Mouse (Mus musculus) thymus, adult 2 months (tissue): ENCODE data around the gene Thada. TPM values are rescaled to one million over a fixed set of nuclear protein-coding genes. Genes with fewer than 3 reads are reported as not detected.
"Not testable (repeated sequence)": the region's sequence is repeated elsewhere in the genome, so short reads cannot be mapped to it uniquely, and the experiment has no call there.

ENCODE experiments used
- DNase-seq: peaks from one replicate; pipeline ENCODE4 v3.0.0; 2021
- H3K27ac ChIP-seq: fragments of 200-500 bp; 2 replicates; pipeline ENCODE4 v1.5.1; 2012; ENCODE audit warnings: low read length, control low read depth; ENCODE audit not compliant: control insufficient read depth, insufficient read depth
- H3K27me3 ChIP-seq: fragments of 200-500 bp; 2 replicates; pipeline ENCODE4 v1.6.1; 2012; ENCODE audit warnings: mild to moderate bottlenecking, low read length, moderate library complexity, mixed read lengths; ENCODE audit not compliant: control insufficient read depth, insufficient read depth
- H3K36me3 ChIP-seq: fragments of 200-500 bp; 2 replicates; pipeline ENCODE4 v1.6.1; 2012; ENCODE audit warnings: mild to moderate bottlenecking, low read length, moderate library complexity; ENCODE audit not compliant: control insufficient read depth, insufficient read depth
- H3K4me1 ChIP-seq: fragments of 200-500 bp; replicated peaks from 2 replicates; pipeline ENCODE4 v1.6.1; 2012; ENCODE audit warnings: low read length; ENCODE audit not compliant: control insufficient read depth, insufficient read depth
- H3K4me3 ChIP-seq: fragments of 200-500 bp; 2 replicates; pipeline ENCODE4 v1.5.1; 2012; ENCODE audit warnings: mild to moderate bottlenecking, low read length, control low read depth, moderate library complexity; ENCODE audit not compliant: control insufficient read depth, insufficient read depth
- CTCF ChIP-seq: fragments of 200-500 bp; IDR thresholded peaks from 2 replicates; pipeline ENCODE4 v1.5.1; 2012; ENCODE audit warnings: mild to moderate bottlenecking, control low read depth, low read length, moderate library complexity, borderline replicate concordance; ENCODE audit not compliant: control insufficient read depth, poor library complexity, insufficient read depth; ENCODE audit errors: extremely low read depth
- POLR2A ChIP-seq: fragments of 200-500 bp; IDR thresholded peaks from 2 replicates; pipeline ENCODE4 v1.6.1; 2012; ENCODE audit warnings: mild to moderate bottlenecking, low read length, control low read depth, moderate library complexity; ENCODE audit not compliant: control insufficient read depth, poor library complexity, insufficient read depth; ENCODE audit errors: extremely low read depth
- WGBS: fragments of 180-500 bp; shearing (Covaris S2); methylation state at CpG from one replicate; pipeline ENCODE4 v1.1.7; 2018; 5-methylcytosine and 5-hydroxymethylcytosine counted together
- polyA plus RNA-seq: library from polyadenylated mRNA; depleted of rRNA; stranded (reverse); fragments of >200 nt; gene quantifications from 2 replicates; pipeline ENCODE4 v1.2.3, GENCODE M21; 2012

The Thada gene
- polyA plus RNA-seq, 1 experiment, result 40.1 TPM

DNA sequence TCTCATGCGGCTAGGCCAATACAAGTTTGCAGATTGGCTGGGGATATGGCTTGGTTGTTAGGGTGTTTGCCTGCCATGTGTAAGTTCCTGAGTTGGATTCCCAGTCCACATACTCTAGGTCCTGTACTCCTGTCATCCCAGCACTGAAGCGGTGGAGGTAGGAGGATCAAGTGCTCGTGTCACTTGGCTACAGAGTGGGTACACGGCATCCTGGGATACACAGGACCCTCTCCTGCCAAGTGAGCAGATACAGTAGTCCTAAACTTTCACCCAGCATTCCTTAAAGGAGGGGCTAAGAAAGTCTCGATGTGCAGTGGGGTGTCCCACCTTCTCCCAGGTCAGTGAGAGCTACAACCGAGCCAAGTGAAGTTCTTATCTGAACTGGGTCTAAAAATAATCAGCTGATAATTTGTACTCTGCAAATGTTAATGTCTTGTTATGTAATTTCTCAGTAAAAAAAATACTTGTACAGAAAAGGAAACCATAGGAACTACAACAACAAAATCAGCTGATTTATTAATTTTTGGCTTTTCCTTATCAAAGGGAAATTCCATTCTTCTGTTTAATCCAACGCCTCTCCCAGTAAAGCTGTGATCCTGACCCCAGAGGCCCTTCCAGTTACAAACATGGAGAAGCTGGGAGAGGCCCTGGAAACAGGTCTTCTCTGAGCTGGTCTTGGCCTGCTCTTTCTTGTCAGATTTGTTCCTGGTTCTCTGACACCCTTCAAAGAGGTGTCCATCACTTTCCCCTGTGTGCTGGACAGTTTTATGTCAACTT is 229.0 kb downstream of the Thada start:
- Histone ChIP-seq H3K4me3 (no peak overlapping the region), H3K4me1 (peaks cover 18% of the 10 kb centered on the region), H3K27ac (no peak overlapping the region), H3K36me3 (no peaks in the 10 kb centered on the region), H3K27me3 (no peaks in the 10 kb centered on the region)
- TF ChIP-seq CTCF (no peak), POLR2A (no peak)
- 95% methylated on average over 7 of the region's 7 CpGs for WGBS
- DNase-seq, result no peak

GRCm38 (mm10) chr17:84235399-84235928 is 230.5 kb downstream of the Thada start:
- no peaks in the 10 kb centered on the region for H3K27me3 ChIP-seq
- 92% methylated on average over 4 of the region's 4 CpGs for WGBS
- H3K27ac ChIP-seq, result no peak overlapping the region
- peaks cover 25% of the 10 kb centered on the region for H3K4me1 ChIP-seq
- DNase-seq, result no peak
- H3K36me3 ChIP-seq, result no peaks in the 10 kb centered on the region
- H3K4me3 ChIP-seq, result no peak overlapping the region
- TF ChIP-seq POLR2A (no peak), CTCF (no peak)

- H3K27me3 ChIP-seq, H3K27ac ChIP-seq, H3K4me3 ChIP-seq, DNase-seq, H3K36me3 ChIP-seq: not testable (repeated sequence)
- peaks cover 22% of the 10 kb centered on the region for H3K4me1 ChIP-seq
- WGBS, result no CpG with 5 or more reads among the region's 4 CpGs
Measured at GRCm38 (mm10) chr17:84234785-84235184, 231.2 kb downstream of the Thada start.

GRCm38 (mm10) chr17:84233758-84234157 is 232.2 kb downstream of the Thada start:
- no peak for DNase-seq
- Histone ChIP-seq H3K27me3 (no peaks in the 10 kb centered on the region; the same call in 1 of the 2 replicates), H3K4me1 (peaks cover 16% of the 10 kb centered on the region), H3K4me3 (no peak overlapping the region), H3K36me3 (peaks cover 14% of the 10 kb centered on the region), H3K27ac (no peak overlapping the region)
- WGBS, result 100% methylated on average over 2 of the region's 2 CpGs
- TF ChIP-seq CTCF, result no peak
- no peak for TF ChIP-seq POLR2A

GRCm38 (mm10) chr17:84231361-84231760 is 234.6 kb downstream of the Thada start:
- Histone ChIP-seq H3K36me3 (peaks cover 27% of the 10 kb centered on the region), H3K27ac (no peak overlapping the region), H3K27me3 (no peaks in the 10 kb centered on the region; the same call in 1 of the 2 replicates), H3K4me3 (no peak overlapping the region), H3K4me1 (peaks cover 8% of the 10 kb centered on the region; the same call in 1 of the 2 replicates)
- DNase-seq, result no peak
- WGBS, result 84% methylated on average over 2 of the region's 2 CpGs
- TF ChIP-seq CTCF (no peak), POLR2A (no peak)

DNA sequence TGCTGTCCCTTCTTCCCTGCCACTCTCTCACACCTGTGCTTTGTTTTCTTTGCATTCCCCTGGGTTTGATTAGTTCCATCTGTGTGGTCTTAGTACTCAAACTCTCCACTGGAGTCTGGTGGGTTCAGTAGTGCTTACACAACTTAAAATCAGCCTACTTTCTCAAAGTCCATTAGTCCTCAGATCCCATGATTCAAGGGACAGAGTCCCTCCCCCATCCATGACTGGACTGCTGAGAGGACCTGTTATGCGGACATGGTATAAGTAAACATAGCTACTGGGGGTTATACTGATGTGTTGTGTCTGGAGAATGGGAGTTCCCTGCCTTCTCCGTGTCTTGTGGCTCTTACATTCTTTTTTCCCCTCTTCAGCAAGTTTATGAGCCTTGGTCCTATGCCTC is 237.8 kb downstream of the Thada start:
- Histone ChIP-seq H3K36me3 (peaks cover 30% of the 10 kb centered on the region), H3K27me3 (no peaks in the 10 kb centered on the region; the same call in 1 of the 2 replicates), H3K4me3 (no peak overlapping the region), H3K4me1 (peaks cover 12% of the 10 kb centered on the region), H3K27ac (no peak overlapping the region)
- 100% methylated on average over 2 of the region's 2 CpGs for WGBS
- DNase-seq, result no peak
- TF ChIP-seq CTCF (no peak), POLR2A (no peak)
